Comparison of ENCODE assay signal across 28 mouse cellular contexts in genomic region chr5:36151086-36151485, GRCm38 (mm10). TPM values are rescaled to one million over a fixed set of nuclear protein-coding genes. Genes with fewer than 3 reads are reported as not detected.
DNase-seq lines count a peak whose midpoint lies in the region; ATAC-seq and TF ChIP-seq lines count a peak whose summit lies in the region.
"Had no signal": no experiment of that assay in that cellular context is flagged by ENCODE, and none has a peak within 500 bp of the region (broad histone marks: within the 10 kb centered on the region; RNA-seq: fewer than 3 reads in every experiment).

No protein-coding gene starts in this region.

- TF ChIP-seq CTCF in kidney, adult 2 months (conservative IDR thresholded peaks at IDR 0.05; ENCODE audit: insufficient read depth, insufficient read length, low read depth, low read length), result no peak

- H3K4me1 ChIP-seq in hindbrain, embryonic 10.5 days (replicated peaks), result peaks cover 37% of the 10 kb centered on the region
- H3K4me1 ChIP-seq in hindbrain, embryonic 12.5 days, result peaks cover 19% of the 10 kb centered on the region
- peaks cover 5% of the 10 kb centered on the region; the same call in 1 of the 2 replicates for H3K4me1 ChIP-seq in kidney, adult 2 months (ENCODE audit: control insufficient read depth, insufficient read depth, low read length)
- H3K4me1 ChIP-seq in kidney, embryonic 16.5 days (ENCODE audit: insufficient read depth, low read length), result no peaks in the 10 kb centered on the region
- H3K4me1 ChIP-seq: forebrain, embryonic 15.5 days had no signal

- no peaks in the 10 kb centered on the region for H3K9me3 ChIP-seq in hindbrain, embryonic 10.5 days
- no peaks in the 10 kb centered on the region for H3K9me3 ChIP-seq in hindbrain, embryonic 12.5 days (replicated peaks)
- H3K9me3 ChIP-seq in kidney, embryonic 16.5 days (ENCODE audit: low read length), result no peaks in the 10 kb centered on the region
- H3K9me3 ChIP-seq: embryonic facial prominence, embryonic 10.5 days; embryonic facial prominence, embryonic 13.5 days; forebrain, embryonic 12.5 days; forebrain, embryonic 15.5 days had no signal

- H3K27me3 ChIP-seq in hindbrain, embryonic 10.5 days (ENCODE audit: insufficient read depth, poor library complexity, severe bottlenecking), result peaks cover 30% of the 10 kb centered on the region; the same call in 1 of the 2 replicates
- 0 out of 2 replicates have a peak, but pooled peaks cover 6% of the 10 kb centered on the region for H3K27me3 ChIP-seq in hindbrain, embryonic 12.5 days
- H3K27me3 ChIP-seq in kidney, adult 2 months (replicated peaks; ENCODE audit: control insufficient read depth, insufficient read depth, low read length), result no peaks in the 10 kb centered on the region
- H3K27me3 ChIP-seq in kidney, embryonic 16.5 days (ENCODE audit: insufficient read depth, low read length), result no peaks in the 10 kb centered on the region
- H3K27me3 ChIP-seq: forebrain, embryonic 12.5 days; forebrain, embryonic 15.5 days had no signal

- no peak overlapping the region for H3K4me2 ChIP-seq in hindbrain, embryonic 12.5 days (replicated peaks)
- no peak overlapping the region for H3K4me2 ChIP-seq in kidney, embryonic 16.5 days (replicated peaks; ENCODE audit: low read depth, low read length)
- H3K4me2 ChIP-seq: embryonic facial prominence, embryonic 13.5 days; forebrain, embryonic 12.5 days; forebrain, embryonic 15.5 days; heart, embryonic 11.5 days; hindbrain, embryonic 14.5 days had no signal

- WGBS in hindbrain, embryonic 10.5 days, result 66% methylated on average over 8 of the region's 8 CpGs
- WGBS in hindbrain, embryonic 12.5 days, result 66% methylated on average over 8 of the region's 8 CpGs
- WGBS in kidney, adult 2 months, result 61% methylated on average over 8 of the region's 8 CpGs
- 75% methylated on average over 8 of the region's 8 CpGs for WGBS in kidney, embryonic 16.5 days

- no peak for ATAC-seq in hindbrain, embryonic 12.5 days (ENCODE audit: low FRiP score)
- ATAC-seq in kidney, embryonic 16.5 days (ENCODE audit: low FRiP score, low TSS enrichment), result no peak
- ATAC-seq: activated CD4-positive, CD25-positive, alpha-beta regulatory T cell, adult 4 months; forebrain, embryonic 15.5 days had no signal

- H3K36me3 ChIP-seq in hindbrain, embryonic 10.5 days, result no peaks in the 10 kb centered on the region
- H3K36me3 ChIP-seq in hindbrain, embryonic 12.5 days, result no peaks in the 10 kb centered on the region
- no peaks in the 10 kb centered on the region for H3K36me3 ChIP-seq in kidney, adult 2 months (ENCODE audit: control insufficient read depth, insufficient read depth, low read length)
- no peaks in the 10 kb centered on the region for H3K36me3 ChIP-seq in kidney, embryonic 16.5 days (ENCODE audit: insufficient read depth, low read length)
- H3K36me3 ChIP-seq: embryonic facial prominence, embryonic 10.5 days; embryonic facial prominence, embryonic 13.5 days; forebrain, embryonic 12.5 days; forebrain, embryonic 15.5 days had no signal

- H3K4me3 ChIP-seq in hindbrain, embryonic 10.5 days, result no peak overlapping the region
- H3K4me3 ChIP-seq in hindbrain, embryonic 12.5 days, result no peak overlapping the region
- no peak overlapping the region for H3K4me3 ChIP-seq in kidney, adult 2 months (ENCODE audit: insufficient read depth, low read depth, low read length)
- no peak overlapping the region for H3K4me3 ChIP-seq in kidney, embryonic 16.5 days (ENCODE audit: low read length)
- H3K4me3 ChIP-seq: embryonic facial prominence, embryonic 10.5 days; embryonic facial prominence, embryonic 13.5 days; erythroblast, embryonic 14.5 days; forebrain, embryonic 12.5 days; forebrain, embryonic 15.5 days had no signal

- H3K27ac ChIP-seq in hindbrain, embryonic 10.5 days, result 0 out of 2 replicates have a peak overlapping the region, but pooled peaks have one; percentile 24
- H3K27ac ChIP-seq in hindbrain, embryonic 12.5 days, result no peak overlapping the region
- H3K27ac ChIP-seq in kidney, adult 2 months (ENCODE audit: insufficient read depth, low read depth, low read length), result no peak overlapping the region
- no peak overlapping the region for H3K27ac ChIP-seq in kidney, embryonic 16.5 days (ENCODE audit: low read length)
- H3K27ac ChIP-seq: embryonic facial prominence, embryonic 10.5 days; embryonic facial prominence, embryonic 13.5 days; forebrain, embryonic 12.5 days; forebrain, embryonic 15.5 days; hindbrain, embryonic 14.5 days had no signal

- H3K9ac ChIP-seq in hindbrain, embryonic 12.5 days, result no peak overlapping the region
- H3K9ac ChIP-seq in kidney, embryonic 16.5 days (replicated peaks; ENCODE audit: low read length), result no peak overlapping the region
- H3K9ac ChIP-seq: embryonic facial prominence, embryonic 13.5 days; forebrain, embryonic 12.5 days; forebrain, embryonic 15.5 days; hindbrain, embryonic 14.5 days had no signal

- no peak for DNase-seq in hindbrain, embryonic 10.5 days (ENCODE audit: low spot score)
- peak; percentile 52 for DNase-seq in kidney, adult 2 months
- peak; percentile 12 to 18 for DNase-seq in kidney, adult 8-10 months
- DNase-seq in kidney, postnatal 14 days, result peak; percentile 55
- no peak for DNase-seq in ovary, postnatal 14 days (ENCODE audit: low spot score)
- DNase-seq in heart, adult 11 months, result no peak
- DNase-seq: adrenal gland, adult 8-10 months; adrenal gland, postnatal 25 days; cerebellum, adult 11-12 months; cerebellum, adult 8-10 months; cerebellum, postnatal 10 days; cerebellum, postnatal 36 days; embryo, embryonic 11 days; gastrocnemius, postnatal 25 days had no signal

- no peak for TF ChIP-seq POLR2A in kidney, adult 2 months (IDR thresholded peaks at IDR 0.05; ENCODE audit: low read depth, low read length)

RNA-seq across cellular contexts. Expression of gene Psapl1, which starts 52.7 kb away (rescaled TPM):
- polyA plus RNA-seq in hindbrain, embryonic 10.5 days (2016; fragmentation: Nextera tagmentation; extraction: Ambion mirVana), result not detected in 2 replicates
- polyA plus RNA-seq in hindbrain, embryonic 12.5 days (2016; fragmentation: Nextera tagmentation; extraction: Ambion mirVana), result 0.08 TPM in 1 of 2 replicates, not detected in the other
- 0.05 TPM in 1 of 2 replicates, not detected in the other for polyA plus RNA-seq in kidney, adult 2 months (2012; rRNA removed)
- polyA plus RNA-seq in kidney, embryonic 16.5 days (2015; fragmentation: Nextera tagmentation; extraction: Ambion mirVana), result 0.26 and 0.42 TPM in 2 replicates
- polyA plus RNA-seq: activated CD4-positive, CD25-positive, alpha-beta regulatory T cell, adult 4 months; brain, embryonic 14.5 days; cortical plate, adult 2 months; erythroblast, embryonic 14.5 days; heart, embryonic 14.5 days; heart, postnatal 0 days had no signal

Comparison
In these comparisons a context has a peak if more than half of its experiments do, and no peak if none do; other contexts are left out.
1. DNase-seq: peak in kidney, adult 2 months (single experiment), kidney, adult 8-10 months (2 of 2) and kidney, postnatal 14 days (single experiment); none in hindbrain, embryonic 10.5 days (single experiment), ovary, postnatal 14 days (single experiment) and heart, adult 11 months (single experiment).